Mouse (Mus musculus): ENCODE measurements at regions not wholly inside any gene's neighbourhood (a gene's known extent, or its start where the extent isn't known, plus 50 kb on each side); places are given as distances from the start of the nearest gene placed in this dataset.
A peak's percentile ranks its signal among the peaks of the same experiment; 100 is the strongest.

- peak in 1 of 2 experiments; percentile 11 for DNase-seq (ENCODE audit: low spot score in 2 of 2)
Observed at GRCm38 (mm10) chr13:84399345-84400170, 177.5 kb downstream of the Tmem161b start.

DNA sequence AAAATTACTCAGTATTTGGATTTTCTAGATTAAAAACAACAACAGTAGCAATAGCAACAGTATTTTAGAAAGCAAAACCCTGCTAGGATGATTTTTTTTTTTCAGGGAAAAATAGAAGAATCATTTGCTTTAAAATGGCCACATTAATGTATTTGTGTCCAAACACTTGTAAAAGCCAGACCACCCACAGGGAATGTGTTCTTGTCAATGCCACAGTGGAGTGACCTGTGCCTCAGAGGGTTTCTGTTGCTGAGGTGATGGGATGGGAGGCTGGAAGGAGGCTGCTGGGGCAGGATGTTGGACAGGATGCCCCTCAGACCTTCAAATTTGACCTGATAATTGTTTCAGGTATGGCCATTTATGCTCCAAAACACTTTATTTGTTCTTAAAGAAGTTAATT, 178.9 kb downstream of the Tmem161b start:
- DNase-seq (ENCODE audit: low spot score in 2 of 2) = no peak

DNA sequence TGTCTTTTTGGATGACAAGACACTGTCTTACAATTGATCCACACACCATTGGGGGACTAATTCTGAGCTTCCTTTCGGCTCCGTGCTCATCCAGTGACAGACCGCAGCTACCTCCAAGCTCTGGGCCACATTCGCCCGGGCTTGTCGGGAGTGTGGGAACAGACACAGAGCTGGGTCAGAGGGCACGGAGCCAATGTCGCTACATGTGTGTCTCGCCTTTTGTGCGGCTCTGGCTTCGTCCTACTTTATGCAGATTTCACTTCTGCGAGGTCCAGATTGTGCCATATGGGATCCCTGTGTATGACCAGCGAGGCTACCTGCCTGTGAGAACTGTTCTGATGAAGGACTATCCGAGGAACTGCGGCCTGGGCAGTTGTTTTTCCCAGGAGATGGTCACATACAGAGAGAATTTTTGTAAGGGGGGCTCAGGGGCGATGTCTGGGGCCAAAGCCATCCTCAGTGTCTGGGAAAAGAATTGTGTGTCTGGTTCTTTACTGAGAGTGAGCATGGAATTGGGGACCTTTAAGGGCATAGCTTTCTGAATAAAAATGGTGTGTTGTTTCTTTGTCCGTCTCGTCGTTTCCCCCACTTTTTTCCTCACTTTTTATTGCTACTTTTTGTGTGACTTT, 182.6 kb downstream of the Tmem161b start:
- DNase-seq (ENCODE audit: low spot score in 2 of 2) = no peak

GRCm38 (mm10) chr13:84434444-84434843, 212.3 kb downstream of the Tmem161b start:
- DNase-seq (ENCODE audit: low spot score in 2 of 2) = no peak

DNA sequence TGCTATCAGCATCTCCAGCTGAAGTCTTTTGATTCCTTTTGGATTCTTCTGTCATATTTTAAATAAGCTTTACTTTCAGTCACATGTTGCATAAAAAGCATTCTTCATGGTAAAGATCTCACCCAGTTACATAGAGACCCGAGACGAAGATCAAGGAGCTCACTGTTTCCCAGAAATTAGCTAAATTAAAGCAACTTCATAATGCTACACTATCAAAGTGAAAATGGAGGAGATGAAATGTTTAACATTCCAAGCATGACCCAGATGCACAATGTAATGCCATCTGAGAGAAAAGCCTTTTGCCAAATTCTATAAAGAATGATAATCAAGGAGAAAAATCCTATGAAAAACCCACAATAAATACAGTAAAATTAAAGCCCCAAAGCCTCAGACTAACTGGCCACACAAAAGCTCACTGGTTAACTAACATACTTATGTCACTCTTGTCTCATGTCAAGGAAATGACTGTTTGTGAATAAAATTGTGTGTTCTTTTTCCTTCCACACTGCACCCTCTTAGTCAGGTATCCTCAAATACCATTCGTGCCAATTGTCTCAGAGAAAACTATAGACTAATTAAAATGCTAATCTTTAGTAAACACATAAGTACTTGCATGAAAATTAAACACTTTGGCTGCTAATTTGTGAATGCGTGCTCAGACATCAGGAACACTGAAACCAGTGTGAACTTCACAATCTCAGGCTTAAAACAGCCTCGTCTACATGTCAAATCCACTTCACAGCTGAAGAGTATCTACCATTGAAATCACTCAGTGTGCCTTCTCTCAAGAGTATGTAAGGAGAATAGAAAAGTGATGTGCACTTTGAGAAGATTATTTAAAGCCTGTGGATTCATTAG, 215.7 kb downstream of the Tmem161b start:
- DNase-seq (ENCODE audit: low spot score in 2 of 2) = no peak

DNA sequence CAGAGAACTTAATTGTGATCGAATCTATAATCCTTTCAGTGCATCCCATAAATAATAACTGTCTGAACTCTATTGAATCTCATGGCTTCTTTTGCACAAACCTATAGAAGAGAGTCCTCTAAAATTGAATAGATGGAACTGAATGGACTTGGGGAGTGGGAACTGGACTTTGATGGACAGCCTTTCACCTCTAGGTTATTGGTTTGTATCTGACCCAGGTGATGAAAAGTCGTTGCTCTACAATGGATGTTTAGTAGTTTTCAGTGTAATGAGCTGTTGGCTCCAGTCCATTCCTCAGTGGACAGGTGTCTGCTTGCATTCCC, 216.3 kb downstream of the Tmem161b start:
- DNase-seq (ENCODE audit: low spot score in 2 of 2) = no peak

GRCm38 (mm10) chr13:84448514-84448913, 226.4 kb downstream of the Tmem161b start:
- DNase-seq (ENCODE audit: low spot score in 2 of 2) = no peak

DNA sequence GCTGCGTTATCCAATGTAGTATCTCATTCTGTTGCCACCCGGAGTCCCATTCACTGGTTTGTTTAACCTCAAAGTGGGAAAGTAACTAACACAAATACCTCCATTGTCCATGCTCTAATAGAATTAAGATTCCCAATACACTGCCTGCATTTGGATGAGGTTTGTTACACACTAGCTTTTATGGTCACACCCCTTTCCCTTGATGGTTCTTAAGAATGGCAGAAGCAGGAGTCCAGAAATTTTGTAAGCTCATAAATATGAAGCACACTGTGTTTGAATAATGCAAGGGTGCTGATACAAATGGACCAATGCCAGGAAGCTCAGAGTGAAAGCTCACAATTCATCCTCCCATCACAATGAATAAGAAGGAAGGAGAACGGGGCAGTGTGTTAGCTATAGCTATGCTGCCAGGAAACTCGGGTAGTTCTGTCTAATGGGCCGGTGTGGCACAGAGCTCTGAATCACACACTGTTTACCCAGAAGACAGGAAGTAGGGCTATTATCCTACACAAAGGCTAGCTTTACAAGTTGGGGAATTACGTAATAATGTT, 227.0 kb downstream of the Tmem161b start:
- peak; percentile 70 to 88 for DNase-seq (ENCODE audit: low spot score in 2 of 2)

All from layer of hippocampus, adult 8-10 months (tissue).